Mouse (Mus musculus) neural tube, embryonic 14.5 days (tissue): ENCODE measurements at regions not wholly inside any gene's neighbourhood (a gene's known extent, or its start where the extent isn't known, plus 50 kb on each side); places are given as distances from the start of the nearest gene placed in this dataset.

ENCODE experiments used
- ATAC-seq: fragments of 200-750 bp; cut with Nextera tagmentation; 2 replicates; pipeline ENCODE4 v1.8.0; 2017; ENCODE audit warnings: low read depth, mild to moderate bottlenecking, moderate TSS enrichment, moderate library complexity
- H3K27ac ChIP-seq: fragments of 300-500 bp; sonication (generic); 2 replicates; pipeline ENCODE4 v1.5.1; 2014; ENCODE audit warnings: low read depth, mild to moderate bottlenecking, control low read depth, low read length, moderate library complexity, mixed read lengths
- H3K27me3 ChIP-seq: fragments of 300-500 bp; sonication (generic); 2 replicates; pipeline ENCODE4 v1.6.1; 2014; ENCODE audit warnings: low read length; ENCODE audit not compliant: control insufficient read depth, insufficient read depth
- H3K36me3 ChIP-seq: fragments of 300-500 bp; sonication (generic); 2 replicates; pipeline ENCODE4 v1.6.1; 2014; ENCODE audit warnings: low read length, mixed read lengths; ENCODE audit not compliant: control insufficient read depth, insufficient read depth
- H3K4me1 ChIP-seq: fragments of 300-500 bp; sonication (generic); 2 replicates; pipeline ENCODE4 v1.6.1; 2014; ENCODE audit warnings: low read length; ENCODE audit not compliant: control insufficient read depth, insufficient read depth
- H3K4me2 ChIP-seq: fragments of 300-500 bp; sonication (generic); 2 replicates; pipeline ENCODE4 v1.6.1; 2014; ENCODE audit warnings: mild to moderate bottlenecking, low read depth, low read length, control low read depth
- H3K4me3 ChIP-seq: fragments of 300-500 bp; sonication (generic); 2 replicates; pipeline ENCODE4 v1.5.1; 2014; ENCODE audit warnings: low read depth, low read length, control low read depth, mixed read lengths
- H3K9ac ChIP-seq: fragments of 300-500 bp; sonication (generic); replicated peaks from 2 replicates; pipeline ENCODE4 v1.6.1; 2014; ENCODE audit warnings: low read depth, mild to moderate bottlenecking, control low read depth, low read length, mixed read lengths
- H3K9me3 ChIP-seq: fragments of 300-500 bp; sonication (generic); 2 replicates; pipeline ENCODE4 v1.6.1; 2016; ENCODE audit warnings: low read length; ENCODE audit not compliant: control insufficient read depth
- WGBS: fragments of 180-500 bp; shearing (Covaris S2); extraction: QIAGEN DNeasy Blood & Tissue Kit; methylation state at CpG from one replicate; pipeline ENCODE4 v1.1.7; 2014; 5-methylcytosine and 5-hydroxymethylcytosine counted together

- Histone ChIP-seq H3K27me3 (no peaks in the 10 kb centered on the region), H3K9ac (no peak overlapping the region), H3K36me3 (no peaks in the 10 kb centered on the region), H3K4me1 (no peaks in the 10 kb centered on the region), H3K27ac (no peak overlapping the region), H3K4me3 (no peak overlapping the region), H3K9me3 (no peaks in the 10 kb centered on the region), H3K4me2 (no peak overlapping the region)
- ATAC-seq: no peak
- 78% methylated on average over 3 of the region's 3 CpGs for WGBS
These were observed 70.1 kb upstream of the Spag17 start for GRCm38 (mm10) chr3:99815115-99815514.

- Histone ChIP-seq H3K9ac (no peak overlapping the region), H3K4me1 (no peaks in the 10 kb centered on the region), H3K4me3 (no peak overlapping the region), H3K27me3 (no peaks in the 10 kb centered on the region), H3K36me3 (no peaks in the 10 kb centered on the region), H3K9me3 (no peaks in the 10 kb centered on the region), H3K4me2 (no peak overlapping the region), H3K27ac (no peak overlapping the region)
- ATAC-seq: peak; percentile 24; the same call in 1 of the 2 replicates
- 56% methylated on average over 8 of the region's 8 CpGs for WGBS
These were observed 67.2 kb upstream of the Spag17 start for GRCm38 (mm10) chr3:99817965-99818364.

GRCm38 (mm10) chr3:99822735-99823134, 62.5 kb upstream of the Spag17 start:
- no peaks in the 10 kb centered on the region for H3K4me1 ChIP-seq
- no peak for ATAC-seq
- H3K4me2 ChIP-seq: no peak overlapping the region
- 81% methylated on average over 5 of the region's 5 CpGs for WGBS
- H3K27me3 ChIP-seq: no peaks in the 10 kb centered on the region
- no peaks in the 10 kb centered on the region for H3K9me3 ChIP-seq
- H3K9ac ChIP-seq: no peak overlapping the region
- no peak overlapping the region for H3K27ac ChIP-seq
- H3K36me3 ChIP-seq: no peaks in the 10 kb centered on the region
- H3K4me3 ChIP-seq: no peak overlapping the region

DNA sequence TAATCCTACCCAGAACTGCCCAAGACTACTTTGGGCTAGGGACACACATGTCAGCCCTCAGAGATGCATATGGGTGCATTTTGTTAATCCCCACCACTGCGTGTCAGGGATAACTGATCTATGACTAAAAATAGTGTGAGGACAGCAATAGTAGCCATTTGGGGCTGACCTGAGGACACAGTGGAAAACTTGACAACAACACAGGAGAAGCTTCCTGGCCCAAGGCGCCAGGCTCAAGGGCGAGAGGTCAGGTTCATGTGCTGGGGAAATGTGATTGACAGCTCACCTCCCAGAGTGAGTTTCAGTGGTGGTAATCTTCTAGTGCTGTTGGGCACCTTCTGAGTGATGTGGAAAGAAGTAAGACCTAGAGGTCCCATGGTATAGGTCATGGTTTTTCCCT, 62.0 kb upstream of the Spag17 start:
- Histone ChIP-seq H3K4me1 (no peaks in the 10 kb centered on the region), H3K4me3 (no peak overlapping the region), H3K4me2 (no peak overlapping the region), H3K36me3 (no peaks in the 10 kb centered on the region), H3K27ac (no peak overlapping the region), H3K27me3 (no peaks in the 10 kb centered on the region), H3K9ac (no peak overlapping the region), H3K9me3 (no peaks in the 10 kb centered on the region)
- ATAC-seq: no peak
- 87% methylated on average over 3 of the region's 3 CpGs for WGBS
